Mouse (Mus musculus) layer of hippocampus, adult 9-10 months (tissue): ENCODE measurements around the gene E130114P18Rik.
A peak's percentile ranks its signal among the peaks of the same experiment; 100 is the strongest.

Experiments
- DNase-seq: peaks from one replicate; pipeline ENCODE4 v3.0.0; 2022; ENCODE audit warnings: low spot score

Gene E130114P18Rik

DNA sequence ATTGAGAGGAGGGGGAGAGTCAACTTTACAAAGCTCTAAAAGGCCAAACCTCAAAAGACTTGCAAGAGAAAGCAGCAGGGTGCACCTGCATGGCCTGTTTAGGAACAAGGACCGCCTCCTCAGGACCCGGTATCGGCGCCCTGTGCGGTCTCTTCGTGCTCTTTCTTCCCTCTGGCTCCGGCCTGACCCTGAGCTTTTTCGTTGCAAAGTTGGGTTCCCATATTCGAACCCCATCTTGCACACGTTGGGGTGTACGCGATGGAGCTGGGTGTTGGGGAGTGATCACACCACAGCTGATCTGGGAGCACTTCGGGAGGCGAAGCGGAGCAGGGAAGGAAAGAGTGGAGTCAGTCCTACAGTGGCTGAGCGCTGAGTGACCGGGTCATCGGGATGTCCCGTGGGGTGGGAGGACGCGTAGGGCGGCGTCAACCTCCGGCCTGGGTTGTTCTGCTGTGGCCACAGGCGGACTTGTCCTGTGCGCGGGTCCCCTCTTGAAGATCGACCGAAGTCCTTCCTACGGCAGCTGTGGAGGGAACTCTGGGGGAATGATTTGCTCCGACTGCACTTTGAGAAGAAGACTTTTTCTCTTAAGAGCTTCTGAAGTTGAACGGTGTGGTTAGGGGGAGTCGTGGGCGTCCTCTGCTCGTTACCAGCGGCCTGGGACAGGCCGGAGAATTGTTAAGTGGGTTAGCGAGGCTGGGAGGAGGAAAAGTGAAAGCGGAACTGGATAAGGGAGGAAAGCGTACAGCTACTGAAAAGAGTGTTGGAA, 26.2 kb downstream of the E130114P18Rik start:
- DNase-seq, result no peak

DNA sequence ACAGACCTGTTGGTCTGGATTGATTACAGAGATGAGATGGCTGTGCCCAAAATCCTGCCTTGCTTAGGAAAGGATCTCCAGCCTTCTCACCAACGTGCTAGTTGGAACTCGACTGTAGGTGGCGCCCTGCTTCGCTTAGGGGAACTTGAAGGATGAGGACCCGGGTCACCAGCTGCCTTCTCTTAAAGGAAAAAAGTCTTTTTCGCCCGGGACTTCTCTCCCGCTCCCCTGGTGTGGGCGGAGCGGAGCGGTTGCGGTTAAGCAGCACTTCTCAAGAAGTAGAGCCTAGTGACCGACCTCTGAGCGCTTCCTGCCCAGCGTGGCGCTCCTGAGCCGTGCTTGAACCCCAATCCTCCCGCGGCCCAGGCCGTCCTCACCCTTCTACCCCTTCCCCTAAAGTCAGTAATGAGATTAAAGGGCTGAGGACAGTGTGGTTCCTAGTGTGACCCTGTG, 26.8 kb downstream of the E130114P18Rik start:
- DNase-seq, result peak; percentile 83

DNA sequence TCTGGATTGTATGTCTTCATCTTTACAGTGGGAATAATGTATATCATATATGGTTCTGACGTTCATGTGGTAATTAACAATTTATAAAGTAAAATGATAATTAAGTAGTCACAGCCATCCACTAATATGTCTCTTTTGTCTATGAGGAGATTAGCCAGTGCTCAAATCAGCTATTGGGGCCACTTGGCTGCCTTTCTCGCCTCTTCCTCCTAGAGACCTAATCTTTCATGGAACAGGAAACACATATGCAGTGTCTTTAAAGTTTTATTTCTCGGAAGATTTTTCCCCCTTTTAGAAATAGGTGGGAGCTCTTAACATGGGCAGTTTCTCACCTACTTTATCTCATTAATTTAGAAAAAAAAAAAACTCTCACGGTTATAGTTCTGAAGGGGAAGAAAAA, 27.5 kb downstream of the E130114P18Rik start:
- no peak for DNase-seq

DNA sequence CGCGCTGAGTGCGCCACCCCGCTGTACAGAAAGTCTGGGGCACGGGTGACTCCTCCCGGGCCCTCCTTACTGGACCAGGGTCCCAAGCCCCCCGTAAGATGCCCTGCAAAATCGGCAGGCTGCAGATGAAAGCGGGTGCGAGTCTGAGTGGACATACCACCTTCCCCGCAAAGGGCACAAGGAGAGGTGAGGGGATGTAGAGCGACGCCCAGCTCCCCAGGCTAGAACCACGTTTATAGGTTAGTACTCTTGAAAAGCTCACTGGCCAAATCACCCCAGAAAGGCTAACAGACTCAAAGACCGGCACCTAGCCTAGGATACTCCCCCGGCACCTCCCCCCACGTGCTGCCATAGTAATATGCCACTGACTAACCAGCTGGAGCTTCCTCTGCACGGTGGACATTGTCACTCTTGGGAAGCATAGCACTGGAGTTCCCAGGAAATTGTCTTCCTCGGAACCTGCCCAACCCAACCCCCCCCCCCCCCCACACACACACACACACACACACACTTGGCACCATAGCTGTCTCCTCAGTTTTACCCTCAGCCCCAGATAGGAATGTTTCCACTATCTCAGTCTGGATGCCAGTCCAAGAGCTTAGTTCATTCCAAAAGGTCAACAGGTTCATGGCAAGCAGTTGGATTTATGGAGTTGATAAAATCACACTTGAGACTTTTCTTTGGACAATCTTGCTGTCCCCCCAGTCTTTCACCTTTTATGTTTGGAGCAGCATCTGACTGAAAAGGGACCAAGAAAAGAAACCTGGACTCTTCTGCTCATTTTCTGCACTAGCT, 31.6 kb downstream of the E130114P18Rik start:
- no peak for DNase-seq

DNA sequence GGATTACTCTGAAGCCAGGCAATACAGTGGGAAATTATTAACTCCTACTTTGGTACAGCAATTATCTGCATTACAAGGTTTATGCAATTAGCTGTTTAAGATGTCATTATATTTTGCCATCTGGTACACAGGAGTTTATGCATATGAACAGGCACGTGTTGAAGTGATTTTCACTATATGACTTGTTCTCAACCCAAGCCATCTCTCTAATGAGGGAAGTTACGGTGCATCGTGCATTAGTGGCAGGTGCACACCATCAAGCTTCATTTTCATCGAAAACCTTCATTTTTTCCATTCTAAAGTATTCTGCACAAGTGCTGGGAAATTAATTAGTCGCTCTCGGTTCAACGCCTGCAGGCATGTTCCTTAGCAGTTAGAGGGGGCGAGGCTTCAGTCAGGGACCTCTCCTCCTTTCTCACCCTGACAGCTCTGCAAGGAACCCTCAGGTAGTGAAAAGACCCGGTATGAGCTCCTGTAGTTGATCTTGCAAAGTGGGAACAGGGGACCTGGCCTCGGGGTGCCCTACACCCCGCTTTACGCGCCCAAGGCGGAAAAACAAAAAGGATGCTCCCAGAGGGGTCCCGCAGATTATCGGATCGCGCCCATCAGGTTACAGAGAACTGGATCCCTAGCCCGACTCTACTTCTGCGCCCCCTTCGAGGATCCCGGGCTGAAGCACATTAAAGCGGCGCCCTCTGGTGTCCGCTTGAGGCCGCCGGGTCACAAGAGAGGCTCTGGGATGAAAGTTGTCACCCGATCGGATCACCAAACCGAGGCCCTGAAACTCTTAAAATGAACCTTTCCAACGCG, 32.4 kb downstream of the E130114P18Rik start:
- peak; percentile 36 for DNase-seq

DNA sequence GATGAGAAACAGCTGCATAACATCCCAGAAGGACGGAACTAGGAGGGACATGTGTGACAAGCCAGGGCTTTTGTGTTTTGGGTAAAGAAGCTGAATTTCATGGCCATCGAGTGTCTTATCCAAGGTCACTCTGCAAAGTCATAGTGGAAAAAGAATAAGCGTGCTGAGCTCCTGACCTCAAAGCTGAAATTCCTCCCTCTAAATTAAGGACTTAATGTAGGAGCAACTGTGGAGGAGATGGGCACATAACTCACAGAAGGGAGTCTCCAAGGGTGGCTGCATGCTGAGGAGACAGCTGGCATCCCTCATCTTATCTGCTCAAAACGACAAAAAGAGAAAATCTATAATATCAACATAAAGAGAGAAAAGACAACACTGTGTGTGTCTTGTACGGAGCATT, 33.9 kb downstream of the E130114P18Rik start:
- DNase-seq, result no peak

DNA sequence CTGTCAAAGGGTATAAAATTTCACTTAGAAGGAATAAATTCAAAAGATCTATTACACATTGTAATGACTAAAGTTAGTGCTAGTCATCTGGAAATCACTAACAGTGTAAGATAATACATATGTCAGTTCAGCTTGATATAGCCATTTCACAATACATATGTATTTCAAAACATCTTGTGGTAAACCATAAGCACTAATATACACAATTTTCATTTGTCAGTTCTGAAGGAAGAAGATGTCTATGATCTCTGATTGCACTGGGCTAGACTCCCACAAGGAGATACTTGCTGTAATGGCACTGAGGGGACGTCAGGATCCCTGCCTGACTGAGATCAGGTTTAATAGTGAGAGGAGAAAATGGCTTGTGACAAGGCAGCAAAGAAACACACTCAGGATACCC, 44.5 kb downstream of the E130114P18Rik start:
- no peak for DNase-seq

DNA sequence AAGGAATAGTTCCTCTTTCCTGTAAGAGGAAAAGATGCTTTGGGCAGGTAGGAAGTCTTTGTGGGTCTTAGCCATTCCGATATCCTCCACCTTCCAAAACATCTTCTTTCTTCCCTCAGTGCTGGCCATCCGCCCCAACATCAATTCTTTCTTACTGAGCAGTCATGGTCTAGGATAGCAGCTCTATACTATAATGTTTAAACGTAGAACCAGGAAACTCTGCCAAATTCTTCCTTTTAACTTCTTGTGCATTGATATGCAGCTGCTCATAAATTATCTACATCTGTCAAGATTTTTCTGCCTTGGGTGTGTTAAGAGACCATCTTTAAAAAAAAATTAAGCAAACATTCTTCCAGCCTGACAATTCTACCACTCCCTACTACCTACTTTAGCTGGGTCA, 47.5 kb downstream of the E130114P18Rik start:
- no peak for DNase-seq

DNA sequence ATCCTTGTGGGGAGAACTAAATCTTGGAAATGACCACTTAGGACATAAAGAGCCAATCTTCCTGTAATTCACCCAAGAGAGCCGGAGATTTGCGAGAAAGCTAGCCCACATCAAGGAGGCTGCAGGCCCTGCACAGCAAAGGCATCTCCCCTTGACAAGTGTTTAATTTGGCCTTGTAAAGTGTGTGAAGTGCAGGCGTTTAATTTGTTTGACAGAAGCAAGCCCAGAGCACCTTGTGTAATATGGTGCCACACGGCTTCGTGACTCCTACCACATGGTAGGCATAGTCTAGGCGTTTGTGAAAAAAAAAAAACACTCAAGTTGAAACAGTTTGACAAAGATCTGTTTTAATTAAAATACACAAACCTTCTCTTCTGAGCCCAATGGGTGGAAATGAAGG, 47.9 kb downstream of the E130114P18Rik start:
- DNase-seq, result no peak

DNA sequence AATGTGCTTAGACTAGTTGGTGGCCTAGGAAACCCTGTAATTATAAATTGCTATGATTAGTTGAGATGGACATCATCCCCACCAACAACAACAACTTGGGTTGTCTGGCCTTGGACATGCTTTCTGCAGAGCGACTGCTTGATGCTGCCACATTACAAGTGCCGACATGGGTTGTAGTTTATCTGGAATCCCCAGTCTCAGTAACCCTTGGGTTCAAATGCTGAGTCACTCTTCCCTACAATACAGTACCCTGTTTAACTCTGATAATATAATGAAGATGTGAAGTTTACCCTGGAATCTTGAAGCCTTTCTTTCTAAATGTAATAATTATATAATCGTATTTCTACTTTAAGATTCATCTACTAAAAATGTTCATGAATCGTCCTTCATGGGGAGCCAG, 49.4 kb downstream of the E130114P18Rik start:
- no peak for DNase-seq

DNA sequence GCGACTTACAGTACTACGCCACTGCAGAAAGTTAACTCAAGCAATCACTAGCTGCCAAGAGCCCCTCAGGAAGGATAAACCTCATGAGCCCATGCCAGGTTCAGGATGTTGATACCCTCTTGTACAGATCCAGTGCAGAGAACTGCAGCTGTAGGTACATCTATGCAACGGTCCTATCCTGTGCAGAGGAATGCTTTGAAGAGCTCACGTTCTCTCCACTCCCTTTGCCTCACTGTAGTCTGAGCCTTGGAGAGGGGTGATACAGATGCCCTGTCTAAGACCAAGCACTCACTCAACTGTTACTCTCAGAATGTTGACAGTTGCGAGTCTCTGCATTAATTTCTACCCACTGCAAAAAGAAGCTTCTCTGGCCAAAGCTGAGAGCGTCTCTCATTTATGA, 54.5 kb downstream of the E130114P18Rik start:
- DNase-seq, result no peak

DNA sequence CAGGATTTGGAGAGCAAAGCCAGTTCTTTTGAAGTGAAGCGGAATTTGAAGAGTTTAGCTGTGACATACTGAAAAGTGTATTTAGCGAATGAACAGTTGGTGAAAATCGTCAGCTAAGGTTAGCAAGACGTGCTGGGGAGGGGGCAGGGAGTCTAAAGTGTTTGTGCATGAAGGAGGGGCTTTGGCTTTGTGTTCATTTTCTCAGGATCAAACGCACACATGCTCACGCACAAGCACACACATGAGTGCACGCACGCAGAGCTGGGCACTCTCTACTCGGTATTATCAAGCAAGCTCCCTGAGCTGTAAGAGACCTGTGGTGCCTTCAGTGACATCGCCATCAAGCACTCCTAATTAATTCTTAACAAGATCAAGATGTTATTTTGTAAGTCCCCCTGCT, 55.2 kb downstream of the E130114P18Rik start:
- DNase-seq, result no peak

DNA sequence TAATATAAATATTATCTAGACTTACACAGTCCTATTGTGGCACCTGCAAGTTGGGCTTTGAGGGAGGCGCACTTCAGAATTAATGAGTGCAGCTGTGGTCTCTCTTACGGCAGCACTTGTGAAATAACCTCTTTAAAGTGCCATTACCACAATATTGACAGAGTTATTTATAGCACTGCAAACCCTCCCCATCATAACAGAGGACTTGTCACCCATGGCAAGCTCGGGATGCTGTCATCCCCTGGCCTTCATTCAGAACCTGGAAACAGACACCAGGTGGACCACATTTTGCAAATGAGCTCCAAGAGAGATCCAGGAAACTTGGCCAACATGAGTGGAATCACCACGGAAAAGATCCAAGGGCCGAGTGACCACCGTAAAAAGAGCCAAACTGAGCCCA, 63.3 kb downstream of the E130114P18Rik start:
- DNase-seq, result no peak

DNA sequence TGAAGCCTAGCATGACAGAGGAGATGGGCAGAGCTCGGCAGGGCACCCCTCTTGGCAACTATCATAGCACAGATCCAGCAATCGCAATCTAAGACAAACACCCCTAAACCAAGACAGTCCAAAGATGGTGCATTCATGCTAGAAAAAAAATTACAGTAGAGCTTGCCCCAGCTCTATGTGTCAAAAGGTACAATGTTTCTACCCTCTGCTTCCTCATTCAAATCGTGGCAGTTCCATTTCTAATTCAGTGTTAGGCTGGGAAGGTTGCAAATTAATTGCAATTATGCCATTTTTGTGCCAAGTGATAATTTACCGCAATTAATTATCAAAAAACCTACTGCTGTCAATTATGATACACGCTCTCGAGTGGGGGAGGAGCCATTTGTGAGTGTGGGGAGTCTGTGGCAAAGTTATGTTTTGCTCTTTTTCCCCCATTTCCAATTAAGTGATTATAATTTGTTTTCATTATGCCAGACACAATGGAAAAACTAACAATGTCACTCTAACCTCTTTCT, 63.7 kb downstream of the E130114P18Rik start:
- no peak for DNase-seq

DNA sequence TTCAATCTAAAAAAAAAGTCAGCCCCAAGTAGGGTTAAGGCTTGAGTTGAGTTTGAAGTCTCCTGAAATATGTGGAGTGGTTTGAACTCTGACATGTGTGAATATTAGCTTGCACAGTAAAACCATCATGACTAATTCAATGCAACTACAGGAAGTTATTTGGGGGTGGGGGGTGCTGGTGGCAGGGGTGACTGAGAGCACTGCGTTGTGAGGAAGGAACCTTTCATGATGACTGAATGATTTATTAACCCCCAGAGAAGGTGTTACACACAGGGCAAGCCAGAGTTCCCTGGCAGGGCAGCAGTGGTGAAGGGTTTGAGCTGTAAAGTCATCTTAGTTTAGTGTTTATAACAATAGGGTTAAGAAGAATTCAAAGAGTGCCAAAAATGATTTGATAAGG, 65.3 kb downstream of the E130114P18Rik start:
- DNase-seq, result no peak

DNA sequence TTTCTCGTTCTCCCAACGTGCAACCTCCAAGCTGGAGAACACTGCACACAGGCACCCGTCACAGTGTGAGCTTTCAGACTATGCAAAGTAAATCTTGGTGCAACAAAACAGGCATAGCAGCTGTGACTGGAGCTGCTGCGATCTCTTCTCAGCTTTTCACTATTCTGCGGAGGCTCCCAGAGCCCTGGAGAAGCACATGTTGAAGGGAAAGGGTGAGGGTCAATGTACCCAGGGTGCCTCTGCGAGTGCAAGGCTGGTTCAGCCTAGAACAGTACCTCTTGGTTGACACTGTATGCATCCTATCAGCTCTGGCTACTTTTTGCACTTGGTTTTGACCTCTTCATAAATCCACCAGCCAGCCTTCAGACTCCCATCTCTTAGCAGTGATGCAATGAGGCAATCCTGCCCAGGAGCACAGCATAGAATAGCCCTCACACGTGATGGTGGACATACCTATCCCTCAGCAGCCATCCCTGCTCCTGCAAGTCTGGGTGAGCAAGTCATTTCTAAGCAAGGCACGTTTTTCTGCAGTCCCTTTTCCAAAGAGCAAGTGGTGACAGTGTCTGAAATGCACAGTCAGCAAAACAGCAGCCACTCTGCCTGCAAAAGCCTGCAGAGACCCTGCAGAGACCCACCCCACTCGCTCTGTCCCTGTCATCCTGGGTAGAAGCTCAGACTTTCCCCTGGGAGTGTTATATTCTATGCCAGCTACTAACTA, 67.7 kb downstream of the E130114P18Rik start:
- DNase-seq, result no peak

DNA sequence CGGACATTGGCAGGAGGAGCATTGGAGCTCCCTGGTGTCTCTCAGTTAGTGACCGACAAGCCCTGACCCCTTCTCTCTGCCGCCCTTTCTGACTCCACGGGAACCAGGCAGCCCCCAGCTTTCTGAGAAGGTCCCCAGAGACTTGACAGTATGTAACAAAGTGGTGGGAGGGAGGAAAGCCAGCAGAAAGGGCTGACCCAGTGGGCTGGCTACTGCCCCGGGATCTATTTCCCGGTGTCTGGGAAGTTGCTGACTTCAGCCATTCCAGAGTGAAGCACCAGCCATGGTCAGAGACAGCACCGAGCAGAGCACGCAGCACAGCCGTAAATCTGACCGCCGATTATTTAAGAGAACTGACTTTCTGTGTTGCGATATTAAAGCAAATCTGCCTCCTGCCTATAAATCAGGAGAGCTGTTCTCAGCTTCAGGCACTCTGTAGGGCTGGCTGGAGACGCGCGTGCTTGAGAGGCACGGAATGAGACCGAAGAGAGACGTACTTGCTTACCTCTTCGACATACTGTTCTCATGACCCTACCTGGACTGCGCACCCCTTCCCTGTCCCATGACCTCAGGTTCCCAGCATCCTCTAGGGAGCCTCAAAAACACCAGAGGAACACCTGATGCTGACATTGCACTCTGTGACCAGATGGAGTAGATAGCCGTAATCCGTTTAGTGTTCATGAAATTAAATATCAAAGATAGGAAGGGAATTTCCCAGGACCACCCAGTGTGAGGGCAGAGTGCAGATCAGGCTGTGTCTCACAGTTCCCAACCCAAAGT, 70.3 kb downstream of the E130114P18Rik start:
- no peak for DNase-seq

DNA sequence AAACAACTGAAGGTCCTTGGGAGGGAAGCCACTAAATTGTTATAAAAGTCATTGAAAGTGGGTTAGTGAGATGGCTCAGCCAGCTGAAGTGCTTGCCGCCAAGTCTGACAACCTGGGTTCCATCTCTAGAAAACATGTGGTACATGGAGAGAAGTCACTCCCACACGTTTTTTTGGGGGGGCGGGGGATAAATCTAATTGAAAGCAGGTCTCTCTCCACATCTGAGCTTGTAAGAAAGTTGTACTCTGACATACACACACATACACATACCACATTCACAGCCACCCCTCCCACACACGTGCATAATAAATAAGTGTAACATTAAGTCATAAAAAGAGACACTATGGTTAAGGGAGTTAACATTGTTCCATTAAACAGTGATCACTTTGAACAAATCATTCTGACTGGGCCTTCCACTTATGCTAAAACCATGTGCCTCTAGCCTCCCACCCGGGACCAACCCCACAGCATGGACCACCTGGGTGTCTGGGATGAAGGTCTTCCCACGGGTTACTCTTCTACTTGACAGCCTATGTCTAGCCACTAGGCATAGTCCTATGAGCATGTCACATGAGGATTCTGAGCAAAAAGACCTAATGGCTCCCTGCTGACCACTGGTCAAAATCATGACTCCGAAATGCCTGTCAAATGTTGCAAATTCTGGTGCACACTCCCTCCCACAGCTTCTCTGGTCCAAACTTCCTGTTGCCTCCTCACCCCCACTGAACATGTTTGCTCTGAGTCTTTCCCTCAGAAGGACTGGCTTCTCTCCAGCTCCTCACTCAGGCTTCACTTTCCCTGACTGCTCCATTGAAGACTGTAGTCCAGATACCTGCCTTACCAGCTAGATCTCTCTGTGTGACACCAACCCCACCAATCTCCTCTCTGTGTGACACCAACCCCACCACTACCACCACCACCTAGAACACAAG, 80.9 kb downstream of the E130114P18Rik start:
- DNase-seq, result no peak

DNA sequence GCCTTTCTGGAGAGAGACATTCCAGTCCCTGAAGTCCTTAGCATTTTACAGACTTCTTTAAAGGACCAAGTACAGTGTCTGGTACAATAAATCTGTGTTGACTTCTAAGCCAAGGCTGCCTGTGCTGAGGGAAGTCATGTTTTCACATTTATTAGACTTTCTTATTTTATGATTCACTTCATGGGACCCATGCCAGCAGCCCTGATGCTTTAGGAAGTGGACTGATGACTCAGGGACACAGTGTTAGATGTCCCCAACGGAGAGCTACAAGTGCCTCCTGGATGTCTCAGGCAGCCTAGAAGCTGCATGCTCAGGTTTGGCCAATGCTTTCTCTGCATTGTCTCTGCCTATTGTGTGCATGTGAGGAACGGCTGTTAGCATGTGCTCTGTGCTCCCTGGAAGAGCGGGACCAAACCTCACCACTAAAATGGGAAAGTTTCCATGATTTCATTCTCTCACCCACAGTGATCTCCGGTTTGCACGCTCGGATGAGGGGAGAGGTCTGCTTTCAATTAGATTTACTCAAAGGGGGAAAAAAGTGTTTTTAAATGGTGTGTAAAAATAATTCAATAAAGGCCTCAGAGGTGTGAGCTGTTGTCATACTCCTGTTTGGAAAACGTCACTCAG, 82.4 kb downstream of the E130114P18Rik start:
- DNase-seq, result no peak
